Mouse (Mus musculus): Measurements from ENCODE around the gene Mab21l3. TPM values are rescaled to one million over a fixed set of nuclear protein-coding genes. Genes with fewer than 3 reads are reported as not detected.

Mab21l3 gene
- polyA plus RNA-seq, 1 experiment from 2014 or later = 0.71 TPM

Other genes starting within 250 kb of the Mab21l3 start
- 62.9 and 63.0 TPM in 2 replicates for gene Atp1a1, start 244.3 kb downstream of the Mab21l3 start, polyA plus RNA-seq (2016; fragmentation: Nextera tagmentation; extraction: Ambion mirVana)
- 9.3 and 10.4 TPM in 2 replicates for gene Slc22a15, start 75.5 kb upstream of the Mab21l3 start, polyA plus RNA-seq (2016; fragmentation: Nextera tagmentation; extraction: Ambion mirVana)
- gene Nhlh2, start 161.1 kb upstream of the Mab21l3 start, polyA plus RNA-seq (2016; fragmentation: Nextera tagmentation; extraction: Ambion mirVana) = 144 and 164 TPM in 2 replicates
- gene Casq2, start 237.5 kb upstream of the Mab21l3 start, polyA plus RNA-seq (2016; fragmentation: Nextera tagmentation; extraction: Ambion mirVana) = 1.1 and 5.9 TPM in 2 replicates

All from hindbrain, embryonic 12.5 days (tissue).